Mouse (Mus musculus): Measurements from ENCODE around the gene Gm20388.

- no peak for TF ChIP-seq CTCF (IDR thresholded peaks at IDR 0.05; ENCODE audit: low read depth)
- TF ChIP-seq EP300 (IDR thresholded peaks at IDR 0.05; ENCODE audit: low read depth) = no peak
Measured at GRCm38 (mm10) chr8:121058081-121058480, 1147.4 kb downstream of the Gm20388 start.
